20 mouse cellular contexts compared by ENCODE assay signal in genomic region chr12:51688546-51688945, GRCm38 (mm10). TPM values are rescaled to one million over a fixed set of nuclear protein-coding genes. Genes with fewer than 3 reads are reported as not detected.
DNase-seq lines count a peak whose midpoint lies in the region; ATAC-seq and TF ChIP-seq lines count a peak whose summit lies in the region.
"Had no signal": no experiment of that assay in that cellular context is flagged by ENCODE, and none has a peak within 500 bp of the region (broad histone marks: within the 10 kb centered on the region; RNA-seq: fewer than 3 reads in every experiment).

No protein-coding gene starts in this region.

- no peak overlapping the region for H3K9ac ChIP-seq in forebrain, embryonic 16.5 days (replicated peaks; ENCODE audit: low read depth, low read length)
- H3K9ac ChIP-seq: embryonic facial prominence, embryonic 15.5 days; forebrain, embryonic 15.5 days; heart, embryonic 13.5 days; hindbrain, embryonic 12.5 days had no signal

- no peaks in the 10 kb centered on the region for H3K9me3 ChIP-seq in forebrain, embryonic 10.5 days
- H3K9me3 ChIP-seq in forebrain, embryonic 16.5 days (ENCODE audit: control insufficient read depth, low read length) = no peaks in the 10 kb centered on the region
- H3K9me3 ChIP-seq: embryonic facial prominence, embryonic 15.5 days; forebrain, embryonic 15.5 days; heart, embryonic 13.5 days; hindbrain, embryonic 12.5 days had no signal

- peak overlapping the region; percentile 25; the same call in 1 of the 2 replicates for H3K4me3 ChIP-seq in gastrocnemius, adult 2 months
- H3K4me3 ChIP-seq in thymus, adult 2 months (ENCODE audit: control insufficient read depth, insufficient read depth, low read length) = no peak overlapping the region
- no peak overlapping the region for H3K4me3 ChIP-seq in forebrain, embryonic 10.5 days
- no peak overlapping the region for H3K4me3 ChIP-seq in forebrain, embryonic 16.5 days (replicated peaks; ENCODE audit: low read length)
- H3K4me3 ChIP-seq: embryonic facial prominence, embryonic 15.5 days; erythroblast, embryonic 14.5 days; forebrain, embryonic 15.5 days; heart, embryonic 13.5 days; hindbrain, embryonic 12.5 days had no signal

- peak overlapping the region; percentile 41; the same call in 1 of the 2 replicates for H3K27ac ChIP-seq in gastrocnemius, adult 2 months
- no peak overlapping the region; the same call in 1 of the 2 replicates for H3K27ac ChIP-seq in thymus, adult 2 months (ENCODE audit: control insufficient read depth, insufficient read depth, low read length)
- no peak overlapping the region for H3K27ac ChIP-seq in forebrain, embryonic 10.5 days
- no peak overlapping the region for H3K27ac ChIP-seq in forebrain, embryonic 16.5 days (ENCODE audit: low read length)
- H3K27ac ChIP-seq: embryonic facial prominence, embryonic 15.5 days; forebrain, embryonic 15.5 days; heart, embryonic 13.5 days; hindbrain, embryonic 12.5 days had no signal

- 91% methylated on average over 2 of the region's 2 CpGs for WGBS in thymus, adult 2 months
- WGBS in forebrain, embryonic 10.5 days = 91% methylated on average over 2 of the region's 2 CpGs
- WGBS in forebrain, embryonic 16.5 days = 98% methylated on average over 2 of the region's 2 CpGs

- TF ChIP-seq POLR2A in thymus, adult 2 months (IDR thresholded peaks at IDR 0.05; ENCODE audit: control insufficient read depth, extremely low read depth, insufficient read depth, low read length, poor library complexity) = no peak

- intact Hi-C loops in gastrocnemius, adult 2 months (cut with DNase I) = no loop called here

- peaks cover 7% of the 10 kb centered on the region for H3K4me1 ChIP-seq in thymus, adult 2 months (replicated peaks; ENCODE audit: control insufficient read depth, insufficient read depth, low read length)
- H3K4me1 ChIP-seq in forebrain, embryonic 10.5 days = peaks cover 26% of the 10 kb centered on the region
- peaks cover 11% of the 10 kb centered on the region for H3K4me1 ChIP-seq in forebrain, embryonic 16.5 days (replicated peaks; ENCODE audit: control insufficient read depth, insufficient read depth, low read length)

- no peak for ATAC-seq in forebrain, embryonic 16.5 days
- ATAC-seq: activated CD4-positive, CD25-positive, alpha-beta regulatory T cell, adult 4 months; forebrain, embryonic 15.5 days; Patski had no signal

- H3K36me3 ChIP-seq in thymus, adult 2 months (ENCODE audit: control insufficient read depth, insufficient read depth, low read length) = no peaks in the 10 kb centered on the region
- H3K36me3 ChIP-seq in forebrain, embryonic 10.5 days (replicated peaks) = peaks cover 12% of the 10 kb centered on the region
- no peaks in the 10 kb centered on the region for H3K36me3 ChIP-seq in forebrain, embryonic 16.5 days (ENCODE audit: control insufficient read depth, insufficient read depth)
- H3K36me3 ChIP-seq: embryonic facial prominence, embryonic 15.5 days; forebrain, embryonic 15.5 days; hindbrain, embryonic 12.5 days had no signal

- TF ChIP-seq CTCF in gastrocnemius, adult 2 months (IDR thresholded peaks at IDR 0.05) = no peak
- no peak for TF ChIP-seq CTCF in thymus, adult 2 months (IDR thresholded peaks at IDR 0.05; ENCODE audit: borderline replicate concordance, control insufficient read depth, extremely low read depth, insufficient read depth, low read length, poor library complexity)

- no peak for DNase-seq in gastrocnemius, adult 2 months
- DNase-seq in gastrocnemius, postnatal 25 days = no peak
- peak; percentile 50 for DNase-seq in A20 (ENCODE audit: low read depth, low spot score)
- peak; percentile 37 for DNase-seq in thymus, adult 2 months
- DNase-seq in thymus, postnatal 25 days = peak; percentile 46
- no peak for DNase-seq in forebrain, embryonic 10.5 days (ENCODE audit: extremely low spot score, low spot score)
- DNase-seq in left cerebral cortex, adult 9 months (ENCODE audit: low spot score in 2 of 2) = no peak
- DNase-seq: adrenal gland, postnatal 14 days; cerebellum, adult 2 months; cerebellum, postnatal 10 days; gastrocnemius, postnatal 14 days; heart, postnatal 36 days had no signal

- H3K4me2 ChIP-seq in forebrain, embryonic 16.5 days (ENCODE audit: low read length) = no peak overlapping the region
- H3K4me2 ChIP-seq: embryonic facial prominence, embryonic 15.5 days; forebrain, embryonic 15.5 days; hindbrain, embryonic 12.5 days had no signal

- no peaks in the 10 kb centered on the region for H3K27me3 ChIP-seq in thymus, adult 2 months (ENCODE audit: control insufficient read depth, insufficient read depth, low read length)
- H3K27me3 ChIP-seq in forebrain, embryonic 10.5 days (ENCODE audit: poor library complexity, severe bottlenecking) = no peaks in the 10 kb centered on the region
- H3K27me3 ChIP-seq in forebrain, embryonic 16.5 days (replicated peaks; ENCODE audit: control insufficient read depth, insufficient read depth, low read length) = no peaks in the 10 kb centered on the region
- H3K27me3 ChIP-seq: embryonic facial prominence, embryonic 15.5 days; forebrain, embryonic 15.5 days; heart, embryonic 13.5 days; hindbrain, embryonic 12.5 days; Patski had no signal

RNA-seq across cellular contexts. Expression of gene Ap4s1, which starts 2.3 kb away (rescaled TPM):
- total RNA-seq in gastrocnemius, adult 2 months (2021) = 10 to 100 TPM; 60.2 to 61.3 TPM
- 10 to 100 TPM; 49.3 to 53.3 TPM for total RNA-seq in gastrocnemius, postnatal 25 days (2021)
- 10.3 and 13.2 TPM in 2 replicates for polyA plus RNA-seq in thymus, adult 2 months (2012; rRNA removed)
- polyA plus RNA-seq in forebrain, embryonic 10.5 days (2016; fragmentation: Nextera tagmentation; extraction: Ambion mirVana) = 40.3 and 41.7 TPM in 2 replicates
- 37.7 and 39.4 TPM in 2 replicates for polyA plus RNA-seq in forebrain, embryonic 16.5 days (2015; fragmentation: Nextera tagmentation; extraction: Ambion mirVana)

RNA-seq across cellular contexts. Expression of gene Strn3, which starts 3.2 kb away (rescaled TPM):
- 100 to 1,000 TPM; 142 to 174 TPM for total RNA-seq in gastrocnemius, adult 2 months (2021)
- 100 to 1,000 TPM; 114 to 138 TPM for total RNA-seq in gastrocnemius, postnatal 25 days (2021)
- 18.4 and 22.2 TPM in 2 replicates for polyA plus RNA-seq in thymus, adult 2 months (2012; rRNA removed)
- 40.8 and 41.0 TPM in 2 replicates for polyA plus RNA-seq in forebrain, embryonic 10.5 days (2016; fragmentation: Nextera tagmentation; extraction: Ambion mirVana)
- 42.8 and 44.8 TPM in 2 replicates for polyA plus RNA-seq in forebrain, embryonic 16.5 days (2015; fragmentation: Nextera tagmentation; extraction: Ambion mirVana)

Comparison
In these comparisons a context has a peak if more than half of its experiments do, and no peak if none do; other contexts are left out.
1. DNase-seq: peak in A20 (single experiment), thymus, adult 2 months (single experiment) and thymus, postnatal 25 days (single experiment); none in gastrocnemius, adult 2 months (single experiment), gastrocnemius, postnatal 25 days (single experiment), forebrain, embryonic 10.5 days (single experiment) and left cerebral cortex, adult 9 months (0 of 2).